Mouse (Mus musculus): Measurements from ENCODE around the gene B4galt3. TPM values are rescaled to one million over a fixed set of nuclear protein-coding genes. Genes with fewer than 3 reads are reported as not detected.

B4galt3 gene
- total RNA-seq, 2 experiments from 2014 or later = 63.6 to 64.6 TPM

DNA sequence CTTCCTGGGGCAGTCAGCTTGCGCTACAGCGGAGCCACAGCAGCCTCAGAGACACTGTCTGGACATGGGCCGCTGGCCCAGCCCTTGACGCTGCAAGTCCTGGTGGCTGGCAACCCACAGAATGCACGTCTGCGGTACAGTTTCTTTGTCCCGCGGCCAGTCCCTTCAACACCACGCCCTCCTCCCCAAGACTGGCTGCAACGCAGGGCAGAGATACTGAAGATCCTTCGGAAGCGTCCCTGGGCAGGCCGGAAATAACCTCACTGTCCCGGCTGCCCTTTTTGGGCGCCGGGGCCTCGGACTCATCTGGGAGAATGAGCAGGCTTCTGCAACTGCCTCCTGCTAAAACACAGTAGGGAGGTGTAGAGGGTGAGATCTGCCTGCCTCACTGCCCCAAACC is 11.2 kb upstream of the B4galt3 start:
- no peak for DNase-seq (ENCODE audit: low spot score in 2 of 2)
- intact Hi-C loops (cut with DNase I) = loop anchor here (10.0 kb wide), 1 partner anchor 144 kb away; the partner anchor contains the start of gene Cfap126

GRCm38 (mm10) chr1:171260316-171260715 is 9.8 kb upstream of the B4galt3 start:
- no peak for DNase-seq (ENCODE audit: low spot score in 2 of 2)
- intact Hi-C loops (cut with DNase I) = no loop called here

GRCm38 (mm10) chr1:171262594-171263130 is 7.5 kb upstream of the B4galt3 start:
- DNase-seq (ENCODE audit: low spot score in 2 of 2) = peak; percentile 75 to 80
- intact Hi-C loops (cut with DNase I) = no loop called here

GRCm38 (mm10) chr1:171263185-171263611 is 6.9 kb upstream of the B4galt3 start:
- intact Hi-C loops (cut with DNase I) = no loop called here

DNA sequence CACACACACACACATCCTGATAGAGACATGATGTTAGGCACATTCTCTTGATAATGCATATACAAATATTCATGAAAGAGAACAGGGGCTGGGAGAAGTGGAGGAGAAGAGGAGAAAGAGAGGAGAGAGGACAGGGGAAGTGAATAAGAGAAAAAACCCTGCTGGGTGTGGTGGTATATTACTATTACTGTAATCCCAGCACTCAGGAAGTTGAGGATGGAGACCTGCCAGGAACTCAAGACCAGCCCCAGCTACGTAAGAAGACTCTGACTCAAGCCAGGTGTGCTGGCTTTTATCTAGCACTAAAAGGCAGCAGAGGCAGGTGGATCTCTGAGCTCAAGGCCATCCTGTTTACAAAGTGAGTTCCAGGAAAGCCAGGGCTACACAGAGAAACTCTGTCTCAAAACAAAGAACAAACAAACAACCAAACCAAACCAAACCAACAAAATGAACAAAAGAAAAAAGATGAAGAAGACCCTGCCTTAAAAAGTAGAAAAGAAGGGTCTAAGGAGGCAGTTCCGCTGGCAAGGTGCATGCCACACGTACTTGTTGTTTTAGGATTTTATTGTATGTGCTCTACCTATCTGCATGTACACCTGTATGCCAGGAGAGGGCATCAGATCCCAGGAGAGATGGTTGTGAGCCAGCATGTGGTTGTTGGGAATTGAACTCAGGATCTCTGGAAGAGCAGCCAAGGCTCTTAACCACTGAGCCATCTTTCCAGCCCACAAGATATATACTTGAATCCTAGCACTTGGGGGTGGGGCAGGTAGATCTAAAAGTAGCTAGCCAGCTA is 6.3 kb upstream of the B4galt3 start:
- DNase-seq (ENCODE audit: low spot score in 2 of 2) = no peak
- intact Hi-C loops (cut with DNase I) = no loop called here

More at GRCm38 (mm10) chr1:171263185-171263611, 6.9 kb upstream of the B4galt3 start:
- DNase-seq (ENCODE audit: low spot score in 2 of 2) = no peak

DNA sequence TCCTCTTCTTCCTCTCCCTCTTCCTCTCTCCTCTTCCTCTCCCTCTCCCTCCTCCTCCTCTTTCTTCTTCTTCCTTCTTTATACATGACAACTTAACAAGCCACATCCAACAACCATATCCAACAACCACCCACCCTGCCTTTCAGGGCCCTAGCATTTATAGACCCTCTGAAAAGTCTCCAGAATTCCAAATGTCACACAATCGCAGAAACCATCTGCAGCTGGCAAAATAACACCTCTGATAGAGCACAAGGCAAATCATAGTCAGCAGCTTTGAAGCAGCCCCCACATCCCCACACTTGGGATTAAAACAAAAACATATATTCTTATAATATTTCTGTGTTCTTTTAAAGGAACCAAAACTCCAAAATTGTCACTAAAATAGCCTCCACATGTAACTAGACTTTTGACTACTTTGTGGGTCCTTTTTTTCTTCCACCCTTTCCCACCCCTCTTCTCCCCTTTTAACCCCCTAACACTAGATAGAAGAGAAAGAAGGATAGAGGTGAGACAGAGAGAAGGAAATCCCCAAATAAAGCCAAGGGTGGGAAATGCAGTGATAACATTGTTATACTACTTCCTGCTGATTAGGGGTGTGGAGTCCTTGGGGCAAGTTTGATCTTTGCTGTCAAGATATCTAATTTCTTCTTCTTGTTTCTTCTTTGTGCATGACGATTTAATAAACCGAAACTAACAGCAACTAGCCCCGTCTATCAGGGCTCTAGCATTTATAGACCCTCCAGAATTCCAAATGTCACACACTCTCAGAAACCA is 4.0 kb upstream of the B4galt3 start:
- DNase-seq (ENCODE audit: low spot score in 2 of 2) = no peak
- intact Hi-C loops (cut with DNase I) = no loop called here

- intact Hi-C loops (cut with DNase I) = no loop called here
- no peak for DNase-seq (ENCODE audit: low spot score in 2 of 2)
These were observed 1.8 kb upstream of the B4galt3 start for GRCm38 (mm10) chr1:171268341-171268740.

DNA sequence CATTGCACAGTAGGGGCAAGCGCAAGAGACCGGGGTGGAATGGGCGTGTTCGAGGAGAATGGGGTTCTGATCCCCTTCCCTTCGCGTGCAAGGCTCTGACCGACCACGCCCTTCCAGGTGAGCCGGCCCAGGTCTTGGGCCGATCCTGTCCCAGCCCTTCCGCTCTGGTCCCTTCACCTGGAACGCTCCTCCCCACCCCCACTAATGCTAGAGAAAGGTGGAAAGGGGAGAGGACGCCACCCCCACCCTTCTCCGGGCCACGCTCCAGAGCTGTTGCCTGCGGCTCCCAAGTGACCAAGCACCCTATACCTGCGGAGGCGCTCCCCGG is 409 bp downstream of the B4galt3 start:
- intact Hi-C loops (cut with DNase I) = loop anchor here (2.0 kb wide), 1 partner anchor 16 kb away; the partner anchor contains the start of gene Usp21
- no peak for DNase-seq (ENCODE audit: low spot score in 2 of 2)

DNA sequence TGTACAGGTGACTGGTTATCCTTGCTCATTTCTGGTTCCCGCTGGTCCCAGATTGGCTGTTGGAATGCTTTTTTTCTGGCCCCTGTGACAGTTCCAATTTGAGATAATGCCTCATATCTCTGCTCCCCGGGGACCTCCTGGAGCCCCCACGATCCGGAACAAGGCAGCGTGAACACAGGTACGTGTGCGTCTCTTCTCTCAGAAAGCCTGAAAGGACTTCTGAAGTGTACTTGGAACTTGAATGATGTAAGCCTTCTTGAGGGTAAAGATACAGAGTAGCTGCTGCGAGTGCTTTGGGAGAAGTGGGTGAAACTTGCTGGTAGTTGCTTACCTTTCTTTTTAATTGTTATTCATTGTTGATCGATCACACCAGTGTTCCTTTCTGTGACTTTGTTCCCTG is 1.1 kb downstream of the B4galt3 start:
- intact Hi-C loops (cut with DNase I) = loop anchor here (2.0 kb wide), 1 partner anchor 16 kb away; the partner anchor contains the start of gene Usp21
- no peak for DNase-seq (ENCODE audit: low spot score in 2 of 2)

DNA sequence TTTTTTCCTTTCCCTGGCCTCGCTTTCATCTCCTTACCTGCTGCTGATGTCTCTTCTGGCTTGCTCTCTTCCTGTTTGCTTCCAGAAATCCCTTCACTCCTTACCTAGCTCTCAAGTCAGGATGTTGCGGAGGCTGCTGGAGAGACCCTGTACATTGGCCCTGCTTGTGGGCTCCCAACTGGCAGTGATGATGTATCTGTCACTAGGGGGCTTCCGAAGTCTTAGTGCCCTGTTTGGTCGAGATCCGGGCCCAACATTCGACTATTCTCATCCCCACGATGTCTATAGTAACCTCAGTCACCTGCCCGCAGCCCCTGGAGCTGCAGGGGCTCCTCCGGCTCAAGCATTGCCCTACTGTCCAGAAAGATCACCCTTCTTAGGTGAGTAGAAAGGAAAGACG is 1.5 kb downstream of the B4galt3 start:
- DNase-seq (ENCODE audit: low spot score in 2 of 2) = no peak
- intact Hi-C loops (cut with DNase I) = loop anchor here (2.0 kb wide), 1 partner anchor 15 kb away; the partner anchor contains the start of gene Usp21

GRCm38 (mm10) chr1:171272086-171272485 is 2.0 kb downstream of the B4galt3 start:
- intact Hi-C loops (cut with DNase I) = no loop called here
- DNase-seq (ENCODE audit: low spot score in 2 of 2) = no peak

- no peak for DNase-seq (ENCODE audit: low spot score in 2 of 2)
- intact Hi-C loops (cut with DNase I) = no loop called here
These were observed 4.0 kb downstream of the B4galt3 start for GRCm38 (mm10) chr1:171274171-171274570.

- intact Hi-C loops (cut with DNase I) = no loop called here
- DNase-seq (ENCODE audit: low spot score in 2 of 2) = no peak
These were observed 5.1 kb downstream of the B4galt3 start for GRCm38 (mm10) chr1:171275144-171275734.

GRCm38 (mm10) chr1:171276110-171276748 is 6.1 kb downstream of the B4galt3 start:
- intact Hi-C loops (cut with DNase I) = no loop called here
- no peak for DNase-seq (ENCODE audit: low spot score in 2 of 2)

DNA sequence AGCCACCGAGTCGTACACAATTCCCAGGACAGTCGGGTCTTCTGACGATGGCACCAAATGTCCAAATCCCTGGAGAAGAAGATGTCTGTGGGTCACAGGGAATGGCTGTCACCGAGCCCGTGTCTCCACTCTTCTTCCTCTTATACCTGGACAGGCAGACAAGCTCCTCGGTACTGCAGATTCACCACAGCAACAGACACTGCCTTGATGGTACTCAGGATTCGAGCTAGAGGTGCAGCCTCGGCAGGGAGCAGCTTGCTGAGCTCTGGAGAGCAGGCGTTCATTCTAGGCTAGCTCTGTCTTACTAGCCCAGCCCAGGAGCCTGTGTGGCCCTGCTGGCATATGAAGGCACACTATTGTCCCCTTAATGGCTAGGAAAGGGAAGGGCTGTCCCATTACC is 7.6 kb downstream of the B4galt3 start:
- intact Hi-C loops (cut with DNase I) = no loop called here
- no peak for DNase-seq (ENCODE audit: low spot score in 2 of 2)

DNA sequence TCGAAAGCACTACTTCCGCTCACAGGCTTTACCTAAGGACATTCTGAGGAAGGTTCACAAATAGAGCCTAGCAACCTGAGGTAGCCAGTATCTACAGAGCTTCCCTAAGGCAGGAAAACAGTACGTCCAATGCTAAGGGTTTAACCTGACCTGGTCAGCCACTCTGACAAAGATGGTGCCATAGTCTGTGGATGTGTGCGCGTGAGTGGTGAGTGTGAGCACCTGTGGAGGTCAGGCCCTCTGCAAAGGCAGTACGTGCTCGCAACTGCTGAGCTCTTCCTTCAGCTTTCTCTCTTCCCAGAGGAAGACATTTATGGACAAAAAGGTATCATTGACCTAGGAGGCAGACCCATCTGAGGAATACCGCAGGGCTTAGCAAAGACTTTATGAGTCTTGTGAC is 8.3 kb downstream of the B4galt3 start:
- peak in 1 of 2 experiments; percentile 2 for DNase-seq (ENCODE audit: low spot score in 2 of 2)

DNA sequence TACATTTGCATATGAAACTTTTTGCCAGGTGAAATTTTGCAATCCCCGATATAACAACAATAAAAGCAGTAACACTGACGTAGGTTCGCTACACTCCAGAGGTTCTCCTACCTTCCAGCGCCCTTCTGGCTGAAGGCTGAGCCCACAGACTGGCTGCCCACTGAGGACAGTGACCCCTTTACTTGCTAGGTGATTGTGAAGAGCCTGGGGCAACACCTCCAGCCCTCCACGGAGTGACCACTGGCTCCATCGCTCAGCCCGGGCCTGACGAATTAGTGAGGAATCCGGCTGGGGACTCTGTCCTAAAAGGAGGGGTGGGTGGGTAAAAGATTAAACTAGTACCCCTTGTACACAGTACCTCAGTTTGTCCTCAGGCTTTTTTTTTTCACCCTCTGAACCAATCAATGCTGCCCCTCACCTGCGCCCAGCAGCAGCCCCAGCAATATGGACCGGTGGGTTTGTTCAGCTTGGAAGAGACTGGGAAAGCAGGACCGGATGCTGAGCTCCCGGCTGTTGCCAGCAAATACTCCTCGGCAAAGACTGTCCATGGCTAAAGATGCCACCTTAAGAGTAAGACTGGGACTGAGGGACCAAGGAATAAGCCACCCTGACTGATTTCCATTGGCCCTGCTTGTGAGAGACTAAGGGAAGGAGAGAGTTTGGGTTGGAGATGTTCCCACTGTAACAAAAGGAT is 9.0 kb downstream of the B4galt3 start:
- peak in 1 of 2 experiments; percentile 2 for DNase-seq (ENCODE audit: low spot score in 2 of 2)

More for the DNA sequence above, 8.3 kb downstream of the B4galt3 start:
- intact Hi-C loops (cut with DNase I) = no loop called here

DNA sequence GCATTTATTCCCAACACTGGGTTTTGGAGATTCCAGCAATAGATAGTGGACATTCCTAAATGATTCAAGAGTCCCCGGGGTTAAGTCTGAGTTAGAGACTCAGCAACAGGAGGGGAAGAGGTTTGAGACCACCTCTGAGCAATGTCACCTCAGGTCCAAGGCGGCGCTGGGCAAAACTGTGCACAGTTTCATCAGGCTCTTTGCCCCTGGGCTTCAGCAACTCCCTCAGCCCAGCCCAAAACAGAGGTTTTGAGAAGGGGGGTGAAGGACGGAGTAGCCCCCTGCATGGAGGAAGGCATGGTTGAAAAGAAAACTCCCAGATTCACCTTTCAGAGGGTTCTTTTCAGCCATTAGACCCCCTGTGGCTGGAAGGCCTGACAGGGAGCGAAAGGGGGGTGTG is 9.6 kb downstream of the B4galt3 start:
- DNase-seq (ENCODE audit: low spot score in 2 of 2) = peak in 1 of 2 experiments; percentile 2
- intact Hi-C loops (cut with DNase I) = no loop called here

More for the DNA sequence above, 9.0 kb downstream of the B4galt3 start:
- intact Hi-C loops (cut with DNase I) = no loop called here

Measured in left cerebral cortex, postnatal 36 days (tissue).